Mouse (Mus musculus) small intestine, adult 2 months (tissue): ENCODE results near the gene Pik3c2a.

Experiments used
- CTCF ChIP-seq: fragments of 200-500 bp; IDR thresholded peaks from 2 replicates; pipeline ENCODE4 v1.5.1; 2012; ENCODE audit warnings: low read depth, mild to moderate bottlenecking, control low read depth, inconsistent platforms, low read length, moderate library complexity, mixed read lengths; ENCODE audit not compliant: insufficient replicate concordance, insufficient read length; ENCODE audit errors: extremely low read depth
- POLR2A ChIP-seq: fragments of 200-500 bp; IDR thresholded peaks from 2 replicates; pipeline ENCODE4 v1.6.1; 2012; ENCODE audit warnings: low read depth, mild to moderate bottlenecking, control low read depth, inconsistent platforms, low read length, moderate library complexity

DNA sequence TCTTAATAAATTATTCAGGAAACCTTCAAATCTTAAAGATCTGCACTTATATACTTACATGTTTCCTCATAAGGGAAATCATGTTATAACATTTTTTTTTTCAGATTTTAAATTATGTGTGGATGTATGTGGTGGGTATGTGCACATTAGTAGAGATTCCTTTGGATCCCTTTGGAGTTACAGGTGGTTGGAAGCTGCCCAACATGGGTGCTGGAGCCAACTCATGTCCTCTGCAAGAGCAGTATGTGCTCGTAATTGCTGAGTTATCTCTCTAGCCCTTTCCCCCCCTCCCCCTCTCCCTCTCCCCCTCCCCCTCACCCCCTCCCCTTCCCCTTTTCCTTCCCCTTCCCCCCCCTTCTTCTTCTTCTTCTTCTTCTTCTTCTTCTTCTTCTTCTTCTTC is 39.9 kb upstream of the Pik3c2a start:
- TF ChIP-seq CTCF (no peak), POLR2A (no peak)
